Mouse (Mus musculus) layer of hippocampus, adult 9-11 months (tissue): Measurements from ENCODE around the gene Angptl2.

Experiments
- DNase-seq: peaks from one replicate; pipeline ENCODE4 v3.0.0; 2022

The Angptl2 gene

DNA sequence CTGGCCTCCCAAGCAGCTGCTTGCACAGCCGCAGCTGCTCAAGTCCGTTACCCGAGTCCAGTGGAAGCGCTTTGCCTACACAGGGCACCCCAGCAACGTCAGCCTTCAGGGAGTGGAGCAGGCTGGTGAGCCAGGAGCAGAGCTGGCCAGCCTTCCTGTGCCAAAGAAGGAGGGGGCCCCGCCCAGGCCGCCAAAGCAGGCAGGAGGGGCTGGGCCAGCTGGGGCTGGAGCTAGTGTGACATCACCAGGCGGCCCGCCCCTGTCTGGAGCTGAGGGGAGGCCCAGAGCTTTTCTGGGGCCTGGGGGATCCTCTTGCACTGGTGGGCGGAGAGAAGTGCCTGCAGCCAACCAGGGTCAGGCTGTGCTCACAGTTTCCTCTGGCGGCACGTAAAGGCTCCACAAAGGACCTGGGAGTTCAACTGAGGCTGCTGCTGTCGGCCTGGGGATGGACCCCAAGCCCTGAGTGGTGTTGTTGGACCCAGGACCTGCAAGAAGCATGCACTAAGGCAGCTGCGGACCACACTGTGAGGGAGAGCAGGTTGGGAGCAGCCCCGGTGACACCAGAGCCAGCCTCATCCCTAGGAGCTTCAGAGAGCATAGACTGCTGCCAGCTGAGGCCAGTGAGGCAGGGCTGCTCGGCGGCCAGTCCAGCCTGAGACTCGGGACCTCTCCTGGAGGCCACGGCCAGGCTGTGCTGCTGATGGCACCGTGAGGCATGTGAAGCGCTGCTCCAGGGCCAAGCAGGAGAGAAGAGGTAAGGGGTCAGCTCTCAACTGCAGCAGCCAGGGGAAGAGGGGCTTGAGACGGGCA is at the start of gene Angptl2:
TSS of gene Angptl2 (plus strand) at position 370 of the 810 bp plus-strand sequence.
- DNase-seq, result peak; percentile 80

DNA sequence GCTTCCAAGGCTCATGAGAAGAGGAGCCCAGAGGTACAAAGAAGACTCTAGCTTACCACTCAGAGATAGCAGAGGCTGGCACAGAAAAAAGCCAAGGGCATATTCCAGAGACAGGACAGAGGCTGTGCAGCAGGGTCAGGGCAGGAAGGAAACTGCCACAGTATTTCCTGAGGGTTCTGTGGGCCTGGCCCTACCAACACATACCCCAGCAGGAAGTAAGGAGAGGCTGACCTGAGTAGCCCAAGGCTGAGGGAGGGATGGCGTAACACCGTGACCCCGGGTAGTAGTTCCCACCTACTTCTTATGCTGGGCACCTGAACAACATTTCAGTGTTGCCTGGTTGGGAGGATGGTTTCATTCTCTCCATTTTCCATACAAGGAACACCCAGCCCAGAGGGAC is 48.8 kb upstream of the Angptl2 start:
- no peak for DNase-seq

GRCm38 (mm10) chr2:33169445-33169844 is 46.4 kb upstream of the Angptl2 start:
- no peak for DNase-seq

- DNase-seq, result no peak
These were observed 44.9 kb upstream of the Angptl2 start for GRCm38 (mm10) chr2:33170777-33171565.

- DNase-seq, result no peak
These were observed 42.7 kb upstream of the Angptl2 start for GRCm38 (mm10) chr2:33173126-33173525.

- DNase-seq, result no peak
These were observed 42.2 kb upstream of the Angptl2 start for GRCm38 (mm10) chr2:33173686-33174085.

DNA sequence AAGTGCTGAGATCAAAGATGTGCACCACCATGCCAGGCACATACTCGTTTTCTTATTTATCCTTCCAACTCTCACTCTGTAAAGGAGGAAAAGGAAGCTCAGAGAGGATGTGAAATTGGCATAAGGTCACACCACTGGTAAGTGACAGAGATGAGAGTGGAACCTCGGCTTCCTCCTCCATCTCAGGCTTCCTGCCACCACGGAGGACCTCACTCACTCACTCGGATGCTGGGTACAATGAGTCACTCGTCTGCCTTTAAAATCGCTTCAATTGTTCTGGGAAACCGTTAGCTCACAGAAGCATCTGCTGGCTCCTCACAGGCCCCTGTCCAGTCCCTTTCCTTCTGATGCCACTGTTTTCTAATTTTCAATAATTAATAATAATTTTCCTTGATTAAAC is 39.4 kb upstream of the Angptl2 start:
- peak; percentile 59 for DNase-seq

DNA sequence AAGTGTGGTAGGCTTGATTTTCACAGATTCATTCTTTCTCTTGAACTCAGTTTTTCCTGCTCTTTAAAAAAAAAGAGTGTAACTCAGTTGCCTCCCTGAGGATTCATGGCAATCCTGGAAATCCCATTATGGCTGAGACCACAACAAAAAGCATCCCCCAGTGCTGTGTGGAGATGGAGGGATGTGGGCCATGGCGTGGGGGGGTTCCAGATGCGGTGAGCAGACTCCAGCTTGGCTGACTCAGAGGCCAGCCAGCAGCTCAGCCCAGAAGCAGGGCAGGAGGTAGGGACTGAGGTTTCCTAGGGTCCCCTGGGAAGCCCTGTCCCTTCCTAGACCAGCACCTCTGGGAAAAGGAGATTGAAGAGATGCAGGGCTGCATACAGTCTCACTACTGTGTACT is 38.9 kb upstream of the Angptl2 start:
- DNase-seq, result no peak

GRCm38 (mm10) chr2:33177443-33178242 is 38.2 kb upstream of the Angptl2 start:
- no peak for DNase-seq

DNA sequence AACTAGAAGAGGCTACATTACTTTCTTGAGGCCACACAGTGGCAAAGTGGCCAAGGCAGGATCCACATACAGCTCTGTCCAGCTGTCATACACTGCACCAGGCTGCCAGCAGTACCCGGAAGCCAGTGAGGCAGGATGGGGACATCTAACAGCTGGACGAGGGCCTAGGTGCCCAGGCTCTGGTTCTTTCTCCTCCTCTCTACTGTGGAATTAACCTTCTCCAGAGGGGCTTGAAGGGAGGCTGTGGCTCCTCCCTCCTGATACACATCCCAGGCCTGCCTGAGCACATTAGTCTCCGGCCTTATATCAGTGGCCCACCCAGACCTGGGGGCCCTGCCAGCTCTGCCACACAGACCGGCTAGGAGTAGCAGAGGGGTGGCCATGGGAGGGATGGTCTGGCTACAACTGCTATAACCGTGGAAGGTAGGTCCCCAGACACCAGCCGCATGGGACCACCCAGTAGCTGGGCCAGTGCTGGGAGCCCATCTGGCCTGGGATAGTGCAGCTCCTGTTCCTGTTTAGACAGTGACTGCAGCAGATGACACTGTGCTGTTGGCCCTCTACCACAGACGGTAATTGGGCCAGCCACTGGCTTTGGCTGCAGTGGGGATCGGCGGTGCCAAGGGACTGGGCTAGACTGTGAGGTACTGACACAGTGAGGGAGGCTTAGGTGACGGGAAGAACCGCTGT is 37.5 kb upstream of the Angptl2 start:
- DNase-seq, result peak; percentile 29

DNA sequence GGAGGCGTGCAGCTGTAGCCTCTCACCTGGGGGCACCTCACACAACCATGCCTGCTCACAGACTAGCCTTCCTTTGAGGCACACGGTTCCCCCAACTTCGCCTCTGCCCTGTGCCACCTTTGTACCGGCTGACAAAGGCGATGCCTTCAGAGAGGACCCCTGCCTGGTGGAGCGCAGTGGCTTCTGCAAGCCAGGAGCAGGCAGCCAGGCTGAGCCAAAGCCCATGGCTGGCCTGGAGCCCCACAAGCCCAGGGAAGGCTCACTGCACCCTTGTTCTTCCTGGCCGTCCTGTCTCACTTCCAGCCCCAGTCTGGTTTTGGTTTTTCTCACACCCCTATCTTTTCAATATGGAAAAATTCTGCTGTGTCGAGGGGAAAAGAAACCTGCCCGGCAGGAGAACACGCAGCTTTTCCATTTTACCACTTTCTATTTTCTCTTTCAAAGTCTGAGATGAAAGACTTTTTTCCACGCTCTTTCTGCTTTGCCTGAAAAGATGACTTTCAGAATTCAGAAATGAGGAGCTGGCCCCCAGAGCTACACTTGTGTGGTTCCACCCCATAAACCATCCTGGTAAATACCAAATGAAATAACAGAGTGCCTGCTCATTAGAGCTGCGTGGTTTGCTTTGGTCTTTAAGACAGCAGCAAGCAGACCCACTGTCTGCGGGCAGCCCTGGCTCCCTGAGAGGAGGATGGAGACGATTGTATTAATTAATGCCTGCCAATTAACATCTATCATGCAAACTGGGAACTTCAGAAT is 36.5 kb upstream of the Angptl2 start:
- DNase-seq, result no peak

- DNase-seq, result peak; percentile 29
These were observed 35.8 kb upstream of the Angptl2 start for GRCm38 (mm10) chr2:33179930-33180630.

GRCm38 (mm10) chr2:33183321-33183720 is 32.5 kb upstream of the Angptl2 start:
- no peak for DNase-seq

DNA sequence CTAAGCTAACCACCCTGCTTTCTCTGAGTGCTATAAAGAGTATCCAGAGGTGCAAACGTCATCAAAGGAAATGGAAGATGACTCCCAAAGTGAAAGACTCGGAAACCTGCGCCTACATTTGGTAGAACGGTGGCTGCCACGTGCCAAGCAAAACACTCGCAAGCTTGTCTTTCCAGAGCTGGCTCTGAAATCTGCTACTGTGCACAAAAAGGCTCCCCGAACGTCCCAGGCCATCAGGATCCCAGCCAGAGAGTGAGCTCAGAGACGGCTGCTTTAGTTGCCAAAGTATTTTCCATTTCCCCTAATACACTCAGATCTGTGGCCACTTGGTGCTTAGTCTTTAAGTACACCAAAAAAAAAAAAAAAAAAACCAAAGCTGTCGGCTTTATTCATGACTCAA is 31.2 kb upstream of the Angptl2 start:
- no peak for DNase-seq

DNA sequence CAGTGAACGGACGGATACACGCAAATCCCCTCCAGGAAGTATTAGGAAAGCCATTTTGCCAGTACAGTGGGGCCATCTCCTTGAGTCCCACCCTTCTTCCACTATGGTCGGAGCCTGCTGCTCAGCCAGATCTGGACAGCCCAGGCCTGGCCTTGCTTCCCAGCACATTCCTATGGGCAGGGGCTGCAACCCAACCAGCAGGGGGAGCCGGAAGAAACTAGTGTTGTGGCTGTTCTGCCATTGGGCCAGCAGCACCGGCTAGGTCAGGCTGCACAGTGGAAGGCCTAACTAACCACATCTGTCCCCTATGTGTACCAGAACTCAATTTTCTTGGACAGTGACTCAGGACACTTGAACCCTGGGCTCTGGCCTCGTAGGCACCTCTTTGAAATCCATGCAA is 30.6 kb upstream of the Angptl2 start:
- no peak for DNase-seq

GRCm38 (mm10) chr2:33186505-33186904 is 29.4 kb upstream of the Angptl2 start:
- no peak for DNase-seq

- no peak for DNase-seq
These were observed 28.0 kb upstream of the Angptl2 start for GRCm38 (mm10) chr2:33187874-33188273.

DNA sequence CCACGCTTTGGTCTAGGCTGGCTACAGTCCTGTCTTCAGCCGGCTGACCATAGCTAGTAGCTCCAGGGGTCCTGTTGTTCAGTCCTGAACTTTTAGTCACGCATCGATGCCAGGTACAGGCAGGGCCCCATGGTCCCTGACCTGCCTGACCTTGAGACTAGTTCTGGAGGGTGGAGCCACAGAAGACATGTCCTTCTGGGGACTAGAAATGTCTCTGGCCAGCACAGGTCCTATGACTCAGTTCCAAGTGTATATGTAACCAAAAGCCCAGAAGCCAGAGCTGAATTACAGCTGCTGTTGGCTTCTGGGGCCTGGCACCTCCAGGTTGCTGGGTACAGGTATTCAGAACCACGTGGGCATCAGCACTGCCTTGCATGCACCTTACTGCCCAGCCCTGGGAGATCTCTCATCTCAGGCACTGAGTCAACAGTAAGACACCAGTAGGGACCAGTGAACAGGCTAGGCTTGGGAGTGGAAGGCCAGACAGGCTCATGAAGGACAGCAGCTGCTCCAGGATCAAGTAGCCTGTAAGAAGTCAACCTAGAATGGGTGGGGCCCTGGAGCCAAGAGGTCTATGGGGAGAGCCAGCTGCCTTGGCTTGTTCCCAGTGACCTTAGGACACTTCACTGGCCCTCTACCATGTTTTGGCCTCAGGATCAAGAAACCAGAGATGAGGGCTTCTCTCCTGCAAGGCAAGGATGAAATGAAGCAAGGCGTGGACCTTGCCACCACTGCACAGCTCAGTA is 26.8 kb upstream of the Angptl2 start:
- DNase-seq, result no peak

DNA sequence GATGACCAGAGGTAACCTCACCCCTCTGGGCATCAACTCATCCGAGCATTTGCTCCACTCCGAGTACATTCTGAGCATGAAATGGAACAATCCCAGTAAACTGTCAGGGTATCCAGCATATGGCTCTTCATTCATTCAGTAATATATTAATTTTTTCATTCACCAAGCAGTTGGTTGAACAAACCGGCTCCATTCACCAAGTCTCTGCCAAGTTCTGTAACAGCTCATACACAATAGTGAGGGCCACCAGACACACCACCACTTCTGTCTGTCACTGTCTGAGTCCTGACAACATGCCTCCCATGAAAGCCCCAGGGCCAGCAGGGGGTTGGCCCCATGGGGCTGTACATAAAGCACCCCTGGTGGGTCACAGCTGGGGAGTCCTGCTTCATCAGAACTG is 25.9 kb upstream of the Angptl2 start:
- no peak for DNase-seq

DNA sequence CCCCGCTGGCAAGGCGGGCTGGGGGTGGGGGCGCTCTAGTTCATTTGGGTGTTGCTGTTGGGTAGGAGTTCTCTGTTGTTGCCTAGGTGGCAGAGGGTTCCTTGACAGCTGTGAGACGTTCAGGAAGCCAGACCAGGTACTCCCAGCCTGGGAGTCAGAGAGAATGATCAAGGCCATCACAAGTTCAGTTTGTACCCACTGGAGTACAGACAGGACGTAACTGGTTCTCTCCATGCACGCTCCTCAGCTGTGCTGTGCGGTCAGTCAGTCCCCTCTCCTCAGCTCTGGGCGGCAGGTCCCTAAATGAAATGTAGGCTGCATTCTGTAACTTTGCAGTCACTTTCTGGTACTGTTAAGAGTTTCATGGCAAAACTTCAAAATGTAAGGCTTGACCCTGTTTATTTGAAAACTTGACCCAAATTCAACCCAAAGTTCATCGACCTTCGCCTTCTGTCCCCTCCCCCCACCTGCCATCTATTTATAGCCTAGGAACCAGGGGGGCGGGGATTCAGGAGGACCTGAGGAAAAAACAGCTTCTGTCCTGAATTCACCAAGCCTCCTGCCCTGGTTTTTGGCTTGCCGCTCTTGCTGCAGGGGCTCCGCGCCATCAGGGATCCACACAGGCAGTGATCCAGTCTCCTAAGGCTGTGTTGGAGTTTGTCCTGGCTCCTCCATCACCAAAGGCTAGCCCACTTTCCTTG is 15.4 kb upstream of the Angptl2 start:
- DNase-seq, result no peak
